Mouse (Mus musculus): ENCODE measurements around the gene Prss48. TPM values are rescaled to one million over a fixed set of nuclear protein-coding genes. Genes with fewer than 3 reads are reported as not detected.

The Prss48 gene
- polyA plus RNA-seq, 1 experiment = not detected

DNA sequence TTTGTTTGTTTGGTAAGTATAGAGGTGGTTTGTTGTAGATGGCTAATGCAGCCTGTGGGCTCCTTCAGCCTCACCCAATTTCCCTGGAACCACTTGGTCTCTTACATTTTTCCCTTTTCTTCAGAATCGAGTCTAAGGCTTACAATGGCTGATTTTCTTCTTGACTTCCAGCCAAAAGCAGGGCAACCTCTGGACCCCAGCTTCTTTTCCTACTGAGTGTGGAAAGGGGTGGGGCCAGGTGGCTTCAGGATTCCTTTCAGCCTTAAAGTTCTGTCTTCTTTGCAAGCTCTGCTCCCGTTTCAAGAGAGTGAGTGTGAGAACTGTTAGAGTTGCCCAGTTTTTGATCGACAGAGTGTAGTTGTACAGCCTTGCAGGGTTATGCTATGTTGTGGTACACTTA, 9.5 kb upstream of the Prss48 start:
- Histone ChIP-seq H3K4me1 (ENCODE audit: control insufficient read depth, insufficient read depth, low read length) (no peaks in the 10 kb centered on the region), H3K4me3 (ENCODE audit: insufficient read depth, low read depth, low read length) (no peak overlapping the region), H3K27ac (ENCODE audit: insufficient read depth, low read depth, low read length) (no peak overlapping the region)
- WGBS = 65% methylated on average over 3 of the region's 3 CpGs
- no peak for TF ChIP-seq CTCF (IDR thresholded peaks at IDR 0.05; ENCODE audit: insufficient read depth, low read depth, low read length)
- no peak for TF ChIP-seq POLR2A (IDR thresholded peaks at IDR 0.05; ENCODE audit: insufficient read depth, low read depth, low read length)

DNA sequence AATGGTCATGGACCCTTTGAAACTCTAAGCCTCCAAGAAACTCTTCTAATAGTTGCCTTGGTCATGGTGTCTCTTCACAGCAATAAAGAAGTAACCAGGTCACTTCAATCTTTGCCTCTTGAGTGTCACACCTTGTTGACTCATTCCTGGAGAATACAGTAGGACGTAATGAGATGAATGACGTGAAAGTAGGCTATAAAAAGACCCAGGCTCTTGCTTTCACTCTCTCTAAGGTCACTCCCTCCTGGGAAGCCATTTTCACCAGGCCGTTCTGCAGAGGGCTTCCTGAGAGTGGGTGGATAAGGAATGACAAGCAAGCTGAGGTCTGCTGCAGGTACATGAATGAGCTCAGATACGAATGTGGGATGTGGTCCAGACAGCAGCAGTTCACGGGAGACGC, 9.1 kb upstream of the Prss48 start:
- TF ChIP-seq CTCF (IDR thresholded peaks at IDR 0.05; ENCODE audit: insufficient read depth, low read depth, low read length) = no peak
- WGBS = 87% methylated on average over 6 of the region's 6 CpGs
- no peak overlapping the region for H3K27ac ChIP-seq (ENCODE audit: insufficient read depth, low read depth, low read length)
- H3K4me3 ChIP-seq (ENCODE audit: insufficient read depth, low read depth, low read length) = no peak overlapping the region
- H3K4me1 ChIP-seq (ENCODE audit: control insufficient read depth, insufficient read depth, low read length) = no peaks in the 10 kb centered on the region

GRCm38 (mm10) chr3:86010618-86011017, 8.3 kb upstream of the Prss48 start:
- H3K27ac ChIP-seq (ENCODE audit: insufficient read depth, low read depth, low read length) = no peak overlapping the region
- no peak for TF ChIP-seq CTCF (IDR thresholded peaks at IDR 0.05; ENCODE audit: insufficient read depth, low read depth, low read length)
- no peak for TF ChIP-seq POLR2A (IDR thresholded peaks at IDR 0.05; ENCODE audit: insufficient read depth, low read depth, low read length)
- WGBS = 85% methylated on average over 3 of the region's 3 CpGs
- no peak overlapping the region for H3K4me3 ChIP-seq (ENCODE audit: insufficient read depth, low read depth, low read length)
- H3K4me1 ChIP-seq (ENCODE audit: control insufficient read depth, insufficient read depth, low read length) = no peaks in the 10 kb centered on the region

DNA sequence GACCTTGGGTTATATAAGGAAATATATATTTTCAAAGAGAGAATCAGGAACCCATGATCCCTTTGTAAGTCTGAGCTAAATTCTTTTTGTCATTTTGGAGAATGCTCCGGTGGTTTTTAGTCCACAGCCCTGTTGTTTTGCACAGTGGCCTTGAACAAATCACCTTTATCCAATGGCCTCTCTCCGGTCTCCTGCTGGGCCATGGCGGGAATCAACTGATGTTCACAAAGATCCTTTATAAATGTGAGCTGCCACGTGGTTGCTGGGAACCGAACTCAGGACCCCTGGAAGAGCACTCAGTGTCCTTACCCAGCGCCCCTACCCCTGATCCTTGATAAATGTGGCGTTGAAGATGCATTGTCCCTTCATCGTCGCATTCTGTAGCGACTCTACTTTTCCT, 2.5 kb upstream of the Prss48 start:
- no peaks in the 10 kb centered on the region for H3K4me1 ChIP-seq (ENCODE audit: control insufficient read depth, insufficient read depth, low read length)
- TF ChIP-seq POLR2A (IDR thresholded peaks at IDR 0.05; ENCODE audit: insufficient read depth, low read depth, low read length) (no peak), CTCF (IDR thresholded peaks at IDR 0.05; ENCODE audit: insufficient read depth, low read depth, low read length) (no peak)
- no peak overlapping the region for H3K4me3 ChIP-seq (ENCODE audit: insufficient read depth, low read depth, low read length)
- no peak overlapping the region for H3K27ac ChIP-seq (ENCODE audit: insufficient read depth, low read depth, low read length)
- 91% methylated on average over 10 of the region's 10 CpGs for WGBS

DNA sequence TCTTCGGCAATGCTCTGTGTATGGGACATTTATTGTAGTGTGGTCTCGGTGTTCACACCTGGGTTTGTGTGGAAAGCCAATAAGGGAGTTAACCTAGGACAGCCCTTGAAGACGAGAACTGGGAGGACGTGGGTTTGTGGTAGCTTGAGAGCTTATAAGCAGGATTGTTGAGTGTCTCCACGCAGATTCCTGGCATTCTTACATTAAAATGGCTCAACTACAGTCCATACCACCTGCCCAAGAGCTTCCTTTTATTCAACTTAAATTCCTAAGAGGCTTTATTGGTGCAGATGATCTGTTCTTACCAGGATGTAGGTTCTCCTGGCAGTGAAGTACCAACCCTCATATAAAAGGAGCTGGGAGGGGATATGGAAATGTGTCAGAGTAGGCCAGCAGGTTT, 649 bp upstream of the Prss48 start:
- Histone ChIP-seq H3K4me1 (ENCODE audit: control insufficient read depth, insufficient read depth, low read length) (no peaks in the 10 kb centered on the region), H3K4me3 (ENCODE audit: insufficient read depth, low read depth, low read length) (no peak overlapping the region), H3K27ac (ENCODE audit: insufficient read depth, low read depth, low read length) (no peak overlapping the region)
- whole genome bisulfite sequencing = 95% methylated on average over 5 of the region's 5 CpGs
- TF ChIP-seq CTCF (IDR thresholded peaks at IDR 0.05; ENCODE audit: insufficient read depth, low read depth, low read length) (no peak), POLR2A (IDR thresholded peaks at IDR 0.05; ENCODE audit: insufficient read depth, low read depth, low read length) (no peak)

DNA sequence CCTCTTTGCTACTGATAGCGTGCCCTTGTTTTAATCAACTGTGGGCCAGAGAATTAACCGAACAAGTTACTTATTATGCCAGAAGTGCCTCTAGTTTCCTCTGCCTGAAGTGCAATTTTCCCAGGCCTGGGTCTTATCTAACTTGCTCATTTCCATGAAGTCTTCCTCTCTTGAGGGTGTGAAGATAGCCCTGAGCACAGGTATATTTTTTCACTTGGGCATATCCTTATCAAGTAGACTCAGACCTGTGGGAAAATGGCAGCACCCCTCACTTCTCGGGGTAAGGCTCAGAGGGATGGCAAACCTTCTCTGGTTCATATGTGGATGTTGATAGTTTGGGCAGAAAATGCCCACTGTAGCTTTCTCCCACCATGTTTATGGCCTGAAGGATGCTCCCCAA, 1.0 kb downstream of the Prss48 start:
- TF ChIP-seq POLR2A (IDR thresholded peaks at IDR 0.05; ENCODE audit: insufficient read depth, low read depth, low read length) = no peak
- WGBS = 93% methylated on average over 3 of the region's 3 CpGs
- Histone ChIP-seq H3K4me1 (ENCODE audit: control insufficient read depth, insufficient read depth, low read length) (no peaks in the 10 kb centered on the region), H3K27ac (ENCODE audit: insufficient read depth, low read depth, low read length) (no peak overlapping the region), H3K4me3 (ENCODE audit: insufficient read depth, low read depth, low read length) (no peak overlapping the region)

DNA sequence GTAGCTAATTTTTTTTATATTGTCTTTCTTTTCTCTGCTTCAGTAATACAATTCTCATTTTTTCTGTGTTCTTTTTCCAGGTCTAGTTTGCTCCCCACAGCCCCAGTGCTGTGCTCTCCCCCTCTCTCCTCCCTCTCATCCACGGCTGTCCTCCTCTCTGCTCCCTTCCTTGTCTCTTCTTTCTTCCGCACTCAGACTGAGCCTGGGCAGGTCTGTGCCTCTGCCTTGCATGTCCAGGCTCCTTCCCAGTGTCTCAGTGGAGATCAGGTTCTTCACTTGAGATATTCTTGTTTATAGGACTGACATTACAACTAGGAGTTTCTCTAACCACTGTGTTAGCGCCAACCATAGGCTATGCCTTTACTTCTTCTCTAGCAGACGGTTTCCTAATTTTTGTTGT, 7.6 kb downstream of the Prss48 start:
- H3K4me1 ChIP-seq (ENCODE audit: control insufficient read depth, insufficient read depth, low read length) = peaks cover 4% of the 10 kb centered on the region
- no peak overlapping the region for H3K4me3 ChIP-seq (ENCODE audit: insufficient read depth, low read depth, low read length)
- 85% methylated on average over 4 of the region's 4 CpGs for WGBS
- no peak overlapping the region for H3K27ac ChIP-seq (ENCODE audit: insufficient read depth, low read depth, low read length)
- TF ChIP-seq POLR2A (IDR thresholded peaks at IDR 0.05; ENCODE audit: insufficient read depth, low read depth, low read length) (no peak), CTCF (IDR thresholded peaks at IDR 0.05; ENCODE audit: insufficient read depth, low read depth, low read length) (no peak)

- TF ChIP-seq POLR2A (IDR thresholded peaks at IDR 0.05; ENCODE audit: insufficient read depth, low read depth, low read length) (no peak), CTCF (IDR thresholded peaks at IDR 0.05; ENCODE audit: insufficient read depth, low read depth, low read length) (no peak)
- H3K4me1 ChIP-seq (ENCODE audit: control insufficient read depth, insufficient read depth, low read length) = peaks cover 4% of the 10 kb centered on the region
- H3K27ac ChIP-seq (ENCODE audit: insufficient read depth, low read depth, low read length) = no peak overlapping the region
- 74% methylated on average over 11 of the region's 11 CpGs for WGBS
- no peak overlapping the region for H3K4me3 ChIP-seq (ENCODE audit: insufficient read depth, low read depth, low read length)
These were observed 8.5 kb downstream of the Prss48 start for GRCm38 (mm10) chr3:85993744-85994143.

GRCm38 (mm10) chr3:85991802-85992156, 10.5 kb downstream of the Prss48 start:
- 69% methylated on average over 5 of the region's 5 CpGs for WGBS
- peaks cover 4% of the 10 kb centered on the region for H3K4me1 ChIP-seq (ENCODE audit: control insufficient read depth, insufficient read depth, low read length)
- no peak overlapping the region for H3K27ac ChIP-seq (ENCODE audit: insufficient read depth, low read depth, low read length)
- no peak overlapping the region for H3K4me3 ChIP-seq (ENCODE audit: insufficient read depth, low read depth, low read length)
- TF ChIP-seq POLR2A (IDR thresholded peaks at IDR 0.05; ENCODE audit: insufficient read depth, low read depth, low read length) (no peak), CTCF (IDR thresholded peaks at IDR 0.05; ENCODE audit: insufficient read depth, low read depth, low read length) (no peak)

DNA sequence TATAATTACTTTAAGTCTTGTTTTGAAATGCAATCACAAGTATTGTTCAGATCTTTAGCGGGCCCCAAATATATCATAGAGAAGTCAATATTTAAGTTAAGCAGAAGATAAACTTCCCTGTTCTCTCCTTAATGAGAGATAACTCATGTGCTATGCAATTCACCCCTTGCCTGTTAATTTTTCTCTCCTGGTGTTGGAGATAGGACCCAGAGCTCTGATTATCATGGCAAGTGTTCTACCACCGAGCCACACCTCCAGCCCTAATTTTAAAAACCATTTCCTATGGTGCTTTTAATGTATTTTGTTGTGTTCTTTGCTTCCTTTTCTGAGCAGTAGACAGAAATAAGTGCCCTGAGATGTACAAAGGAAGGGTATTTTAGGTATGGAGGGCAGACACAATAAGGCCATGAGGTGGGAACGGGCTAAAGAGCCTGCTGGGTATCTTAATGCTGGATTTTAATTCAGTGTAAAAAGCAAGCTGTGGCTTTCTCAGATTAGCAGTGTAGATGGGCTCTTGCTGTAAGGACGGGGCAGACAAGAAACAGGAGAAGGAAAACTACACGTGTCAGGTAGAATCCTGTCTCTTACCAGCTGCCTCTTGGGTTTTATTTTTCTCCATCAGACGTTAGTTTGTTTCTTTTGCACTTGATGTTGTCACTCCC, 11.0 kb downstream of the Prss48 start:
- peaks cover 4% of the 10 kb centered on the region for H3K4me1 ChIP-seq (ENCODE audit: control insufficient read depth, insufficient read depth, low read length)
- no peak overlapping the region for H3K4me3 ChIP-seq (ENCODE audit: insufficient read depth, low read depth, low read length)
- TF ChIP-seq CTCF (IDR thresholded peaks at IDR 0.05; ENCODE audit: insufficient read depth, low read depth, low read length) (no peak), POLR2A (IDR thresholded peaks at IDR 0.05; ENCODE audit: insufficient read depth, low read depth, low read length) (no peak)
- WGBS = 68% methylated on average over 6 of the region's 6 CpGs
- H3K27ac ChIP-seq (ENCODE audit: insufficient read depth, low read depth, low read length) = no peak overlapping the region

Data from olfactory bulb, adult 2 months (tissue).